Mouse (Mus musculus) limb, embryonic 14.5 days (tissue): ENCODE results near the gene Wfdc9. TPM values are rescaled to one million over a fixed set of nuclear protein-coding genes. Genes with fewer than 3 reads are reported as not detected.

ENCODE experiments used
- ATAC-seq: fragments of 200-750 bp; cut with Nextera tagmentation; 2 replicates; pipeline ENCODE4 v1.8.0; 2017; ENCODE audit warnings: low read depth, moderate number of reproducible peaks, moderate TSS enrichment; ENCODE audit not compliant: low FRiP score
- DNase-seq: peaks from one replicate; pipeline ENCODE4 v3.0.0-alpha.2; 2015; ENCODE audit warnings: low spot score
- H3K27ac ChIP-seq: fragments of 300-500 bp; sonication (generic); replicated peaks from 2 replicates; pipeline ENCODE4 v1.5.1; 2014; ENCODE audit warnings: low read depth, mild to moderate bottlenecking, low read length, moderate library complexity, mixed read lengths
- H3K27me3 ChIP-seq: fragments of 300-500 bp; sonication (generic); 2 replicates; pipeline ENCODE4 v1.6.1; 2014; ENCODE audit warnings: low read length, mixed read lengths; ENCODE audit not compliant: control insufficient read depth, insufficient read depth
- H3K36me3 ChIP-seq: fragments of 300-500 bp; sonication (generic); 2 replicates; pipeline ENCODE4 v1.6.1; 2014; ENCODE audit warnings: mild to moderate bottlenecking, low read length, moderate library complexity, mixed read lengths; ENCODE audit not compliant: control insufficient read depth, insufficient read depth
- H3K4me1 ChIP-seq: fragments of 300-500 bp; sonication (generic); 2 replicates; pipeline ENCODE4 v1.6.1; 2014; ENCODE audit warnings: antibody characterized with exemption, low read length, mixed read lengths; ENCODE audit not compliant: control insufficient read depth, insufficient read depth
- H3K4me2 ChIP-seq: fragments of 300-500 bp; sonication (generic); replicated peaks from 2 replicates; pipeline ENCODE4 v1.6.1; 2014; ENCODE audit warnings: low read depth, mild to moderate bottlenecking, low read length, moderate library complexity; ENCODE audit not compliant: severe bottlenecking
- H3K4me3 ChIP-seq: fragments of 300-500 bp; sonication (generic); replicated peaks from 2 replicates; pipeline ENCODE4 v1.5.1; 2014; ENCODE audit warnings: low read length
- H3K9ac ChIP-seq: fragments of 300-500 bp; sonication (generic); 2 replicates; pipeline ENCODE4 v1.6.1; 2014; ENCODE audit warnings: mild to moderate bottlenecking, low read depth, low read length, moderate library complexity; ENCODE audit not compliant: severe bottlenecking
- H3K9me3 ChIP-seq: fragments of 300-500 bp; sonication (generic); 2 replicates; pipeline ENCODE4 v1.6.1; 2016; ENCODE audit warnings: low read length; ENCODE audit not compliant: control insufficient read depth
- POLR2A ChIP-seq: fragments of 200-500 bp; IDR thresholded peaks from 2 replicates; pipeline ENCODE4 v1.8.0; 2012; ENCODE audit warnings: inconsistent platforms, mild to moderate bottlenecking, moderate library complexity, borderline replicate concordance; ENCODE audit not compliant: insufficient read depth, insufficient read length; ENCODE audit errors: extremely low read depth
- WGBS: fragments of 180-500 bp; shearing (Covaris S2); extraction: QIAGEN DNeasy Blood & Tissue Kit; methylation state at CpG from one replicate; pipeline ENCODE4 v1.1.7; 2014; 5-methylcytosine and 5-hydroxymethylcytosine counted together
- polyA plus RNA-seq, 2 experiments: library from polyadenylated mRNA; depleted of rRNA in 1 of 2; stranded (reverse) in 1 of 2; unstranded in 1 of 2; fragments of >200 nt; fragmentation: Nextera tagmentation in 1 of 2; extraction: Ambion mirVana in 1 of 2; gene quantifications; 2 replicates each; pipeline versions ENCODE4 v1.2.1 to v1.2.3; 2012 to 2014

Wfdc9 gene
- polyA plus RNA-seq, 2 experiments: not detected

DNA sequence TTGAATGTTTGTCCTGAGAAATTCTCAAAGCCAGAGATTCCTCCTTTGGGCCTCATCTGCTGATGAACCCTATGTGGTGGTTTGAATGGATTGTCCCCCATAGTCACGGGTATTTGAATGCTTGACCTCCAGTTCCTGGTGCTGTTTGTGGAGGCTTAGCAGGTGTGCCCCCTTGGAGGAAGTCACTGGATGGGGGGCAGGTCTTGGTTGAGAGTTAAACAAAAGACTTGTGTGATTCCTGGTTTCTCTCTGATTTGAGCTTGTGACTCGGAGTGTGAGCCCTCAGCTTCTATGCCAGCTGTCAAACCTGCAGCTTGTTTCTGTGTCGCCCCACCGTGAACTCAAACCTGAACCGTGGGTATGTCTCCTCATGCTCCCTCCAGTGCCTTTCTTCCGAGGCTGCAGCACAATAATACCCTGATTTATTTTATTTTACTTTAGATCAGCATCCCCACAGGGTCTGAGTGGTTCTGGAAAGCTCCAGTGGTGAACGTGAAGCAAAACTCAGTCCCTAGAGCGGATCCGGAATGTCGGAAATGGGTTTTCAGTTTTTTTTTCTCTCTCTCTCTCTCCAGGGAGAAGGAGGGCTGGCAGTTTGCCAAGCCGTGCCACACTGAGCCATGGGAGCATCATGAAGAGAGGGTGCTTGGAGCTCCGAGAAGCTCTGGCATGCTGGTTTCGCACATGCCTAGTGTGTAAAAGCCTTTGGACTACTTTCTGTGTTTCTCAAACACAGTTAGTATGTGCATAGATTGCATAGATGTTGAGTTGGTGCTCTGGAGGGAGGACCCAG lies 14.3 kb downstream of the Wfdc9 start:
- Histone ChIP-seq H3K9me3 (no peaks in the 10 kb centered on the region), H3K4me3 (no peak overlapping the region), H3K27me3 (no peaks in the 10 kb centered on the region), H3K4me1 (no peaks in the 10 kb centered on the region), H3K4me2 (no peak overlapping the region), H3K36me3 (no peaks in the 10 kb centered on the region), H3K27ac (no peak overlapping the region), H3K9ac (no peak overlapping the region)
- ATAC-seq: no peak
- WGBS: 82% methylated on average over 13 of the region's 13 CpGs
- no peak for DNase-seq
- no peak for TF ChIP-seq POLR2A

- no peak overlapping the region for H3K9ac ChIP-seq
- H3K4me3 ChIP-seq: no peak overlapping the region
- ATAC-seq: no peak
- no peak for DNase-seq
- H3K36me3 ChIP-seq: no peaks in the 10 kb centered on the region
- no peak overlapping the region for H3K4me2 ChIP-seq
- no peaks in the 10 kb centered on the region for H3K27me3 ChIP-seq
- H3K9me3 ChIP-seq: no peaks in the 10 kb centered on the region
- 64% methylated on average over 7 of the region's 7 CpGs for WGBS
- no peak for TF ChIP-seq POLR2A
- H3K4me1 ChIP-seq: no peaks in the 10 kb centered on the region
- no peak overlapping the region for H3K27ac ChIP-seq
These were observed 15.3 kb downstream of the Wfdc9 start for GRCm38 (mm10) chr2:164641129-164641528.

GRCm38 (mm10) chr2:164638696-164639095 lies 17.7 kb downstream of the Wfdc9 start, which contains the start of gene Wfdc16:
Gene Wfdc16, minus strand, starts transcription at chr2:164638796.
- Histone ChIP-seq H3K27me3 (no peaks in the 10 kb centered on the region), H3K4me2 (no peak within 1 kb of the TSS), H3K4me3 (no peak within 1 kb of the TSS), H3K36me3 (no peaks in the 10 kb centered on the region), H3K9ac (no peak within 1 kb of the TSS), H3K4me1 (no peaks in the 10 kb centered on the region), H3K9me3 (no peaks in the 10 kb centered on the region), H3K27ac (no peak within 1 kb of the TSS)
- TF ChIP-seq POLR2A: no peak
- no peak for ATAC-seq
- no peak for DNase-seq
- 90% methylated on average over 3 of the region's 3 CpGs for WGBS

DNA sequence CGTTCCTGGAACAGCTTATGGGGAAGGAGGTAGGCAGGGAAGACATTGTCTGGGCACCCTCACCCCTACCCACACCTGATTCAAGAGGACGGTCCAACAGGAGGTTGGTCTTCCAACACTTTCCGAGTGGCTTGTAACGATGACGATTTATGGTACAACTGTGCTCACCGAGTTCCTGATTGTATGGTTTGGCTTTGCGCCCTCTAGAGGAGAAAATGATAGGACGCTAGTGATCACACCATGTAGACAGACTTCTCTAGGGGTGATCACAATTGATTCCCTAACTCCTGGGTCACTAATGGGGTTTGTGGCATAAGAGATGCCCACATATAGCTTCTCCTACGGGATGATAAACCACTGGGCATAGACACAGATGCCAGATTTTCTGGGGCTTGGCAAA lies 21.1 kb downstream of the Wfdc9 start:
- H3K36me3 ChIP-seq: no peaks in the 10 kb centered on the region
- no peaks in the 10 kb centered on the region for H3K4me1 ChIP-seq
- no peak overlapping the region for H3K27ac ChIP-seq
- no peak for TF ChIP-seq POLR2A
- H3K9me3 ChIP-seq: no peaks in the 10 kb centered on the region
- no peak for DNase-seq
- WGBS: 79% methylated on average over 9 of the region's 9 CpGs
- no peak overlapping the region for H3K9ac ChIP-seq
- ATAC-seq: no peak
- no peak overlapping the region for H3K4me3 ChIP-seq
- H3K27me3 ChIP-seq: no peaks in the 10 kb centered on the region
- no peak overlapping the region for H3K4me2 ChIP-seq

- DNase-seq: no peak
- Histone ChIP-seq H3K9ac (no peak overlapping the region), H3K27ac (no peak overlapping the region), H3K4me3 (no peak overlapping the region), H3K4me1 (no peaks in the 10 kb centered on the region), H3K4me2 (no peak overlapping the region), H3K9me3 (no peaks in the 10 kb centered on the region), H3K27me3 (no peaks in the 10 kb centered on the region; the same call in 1 of the 2 replicates), H3K36me3 (no peaks in the 10 kb centered on the region)
- no peak for TF ChIP-seq POLR2A
- no peak for ATAC-seq
- WGBS: 82% methylated on average over 4 of the region's 4 CpGs
These were observed 34.6 kb downstream of the Wfdc9 start for GRCm38 (mm10) chr2:164621775-164622174.
